Mouse (Mus musculus) left cerebral cortex, postnatal 10 days (tissue): ENCODE data around the gene Dstyk. TPM values are rescaled to one million over a fixed set of nuclear protein-coding genes. Genes with fewer than 3 reads are reported as not detected.

ENCODE experiments used
- DNase-seq, 2 experiments: peaks; one replicate each; pipeline ENCODE4 v3.0.0; 2021 to 2022; ENCODE audit warnings: low spot score in 2 of 2, mixed read lengths in 1 of 2; ENCODE audit errors: extremely low spot score in 1 of 2
- intact Hi-C: fragments of 180-260 bp; cut with DNase I; formaldehyde crosslinking; loops from one replicate; pipeline ENCODE4 v1.15.1; 2025
- total RNA-seq, 2 experiments: library from RNA; stranded (reverse); gene quantifications; 2 replicates each; pipeline ENCODE4 v1.2.3; 2021

Dstyk gene
- total RNA-seq, 2 experiments from 2014 or later: 27.2 to 28.4 TPM

DNA sequence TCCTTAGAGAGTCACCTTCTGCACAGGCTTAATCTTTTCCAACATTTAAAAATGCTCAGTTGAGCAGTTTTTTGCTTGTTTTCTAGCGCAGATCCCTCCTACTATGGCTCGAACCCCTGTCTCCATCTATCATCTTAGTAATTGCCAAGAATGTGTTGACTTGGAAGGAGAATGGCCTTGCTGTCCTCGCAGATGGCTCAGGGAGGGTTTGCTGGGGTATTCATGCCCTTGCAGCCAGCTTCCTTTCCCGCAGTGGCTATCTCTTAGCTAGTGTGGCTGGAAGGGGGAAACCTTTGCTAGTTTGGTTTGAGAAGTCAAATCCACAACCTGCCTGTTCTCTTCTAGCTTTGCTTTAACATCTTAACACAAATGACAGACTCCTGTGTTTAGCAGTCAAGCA lies 31.6 kb upstream of the Dstyk start:
- DNase-seq: no peak
- intact Hi-C loops: no loop called here

DNA sequence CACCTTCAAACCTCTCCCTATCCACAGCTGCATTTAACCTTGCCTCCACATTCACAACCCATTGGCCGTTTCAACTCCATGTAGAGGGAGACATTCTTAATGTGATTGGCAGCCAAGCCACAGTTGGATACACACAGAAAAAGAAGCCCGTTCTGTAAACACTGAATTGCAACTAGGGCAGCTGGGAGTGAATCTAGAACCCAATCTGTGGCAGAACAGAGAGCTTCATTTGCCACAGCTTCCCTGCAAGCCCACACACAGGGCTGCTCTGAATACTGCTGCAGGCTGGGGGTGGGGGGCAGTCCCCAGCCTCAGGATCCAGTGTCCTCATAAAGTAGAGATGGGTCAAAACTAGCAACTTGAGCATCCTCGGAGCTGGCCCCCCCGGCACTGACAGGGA lies 31.1 kb upstream of the Dstyk start:
- intact Hi-C loops: no loop called here
- no peak for DNase-seq

DNA sequence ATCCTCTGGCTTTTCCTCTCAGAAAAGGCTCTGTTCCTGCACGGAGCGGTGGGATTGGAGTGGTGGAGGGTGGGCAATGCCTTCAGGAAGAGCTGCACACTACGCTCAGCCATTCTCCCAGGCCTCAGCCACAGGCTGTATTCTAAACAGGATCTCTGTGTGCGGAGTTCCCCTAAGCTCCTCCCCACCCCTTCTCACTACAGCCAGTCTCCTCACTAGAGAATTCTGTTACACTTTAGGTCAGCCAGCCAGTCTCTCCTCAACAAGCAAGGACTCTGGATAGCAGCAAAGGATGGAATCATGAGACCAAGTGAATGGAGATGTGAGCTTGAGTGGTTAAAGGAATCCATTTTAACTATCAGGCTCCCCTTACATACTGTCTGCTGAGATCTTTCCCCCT lies 29.4 kb upstream of the Dstyk start:
- DNase-seq: no peak
- intact Hi-C loops: no loop called here

DNA sequence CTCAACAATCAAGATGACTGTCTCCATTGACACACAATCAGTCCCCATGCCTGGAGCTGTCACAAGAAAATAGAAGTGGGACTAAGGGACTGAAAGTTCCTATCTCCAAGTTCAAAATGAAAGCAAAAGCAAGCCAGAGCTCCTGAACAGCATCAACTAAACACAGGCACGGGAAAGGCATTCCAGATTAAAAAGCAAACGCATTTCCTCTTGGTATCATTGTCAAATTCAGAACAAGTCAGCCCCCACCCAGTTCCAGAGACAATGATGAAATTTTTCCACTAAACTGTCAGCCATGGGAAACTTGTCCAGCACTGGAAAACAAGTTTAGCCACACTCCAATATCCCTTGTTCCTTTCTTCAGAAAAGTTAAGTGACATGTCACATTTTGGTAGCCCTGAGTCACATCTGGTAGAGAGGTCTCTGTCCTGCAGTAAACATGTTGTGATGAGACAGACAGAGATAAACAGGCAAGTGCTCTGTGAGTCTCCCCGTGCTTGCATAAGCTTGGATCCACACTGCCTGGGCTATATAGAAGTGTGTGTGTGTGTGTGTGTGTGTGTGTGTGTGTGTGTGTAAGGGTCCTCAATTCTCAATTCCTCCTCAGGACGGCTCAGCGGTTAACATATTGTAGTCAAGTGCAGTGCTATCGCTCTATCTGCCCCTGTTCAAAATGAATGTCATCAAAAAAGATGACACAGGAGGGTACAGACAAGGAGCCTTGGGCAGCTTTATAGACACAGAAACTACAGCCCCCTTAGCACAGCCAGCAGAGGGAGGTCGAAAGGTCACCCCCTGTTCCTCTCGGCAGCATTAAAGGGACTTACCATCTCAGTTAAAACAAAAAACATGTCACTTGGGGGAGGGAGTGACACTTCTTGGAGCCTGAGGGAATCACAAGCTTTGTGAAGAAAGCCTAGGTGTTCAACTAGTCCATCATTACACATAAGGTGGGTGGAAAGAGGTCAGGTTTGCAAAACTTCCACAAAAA lies 28.2 kb upstream of the Dstyk start:
- no peak for DNase-seq
- intact Hi-C loops: no loop called here

DNA sequence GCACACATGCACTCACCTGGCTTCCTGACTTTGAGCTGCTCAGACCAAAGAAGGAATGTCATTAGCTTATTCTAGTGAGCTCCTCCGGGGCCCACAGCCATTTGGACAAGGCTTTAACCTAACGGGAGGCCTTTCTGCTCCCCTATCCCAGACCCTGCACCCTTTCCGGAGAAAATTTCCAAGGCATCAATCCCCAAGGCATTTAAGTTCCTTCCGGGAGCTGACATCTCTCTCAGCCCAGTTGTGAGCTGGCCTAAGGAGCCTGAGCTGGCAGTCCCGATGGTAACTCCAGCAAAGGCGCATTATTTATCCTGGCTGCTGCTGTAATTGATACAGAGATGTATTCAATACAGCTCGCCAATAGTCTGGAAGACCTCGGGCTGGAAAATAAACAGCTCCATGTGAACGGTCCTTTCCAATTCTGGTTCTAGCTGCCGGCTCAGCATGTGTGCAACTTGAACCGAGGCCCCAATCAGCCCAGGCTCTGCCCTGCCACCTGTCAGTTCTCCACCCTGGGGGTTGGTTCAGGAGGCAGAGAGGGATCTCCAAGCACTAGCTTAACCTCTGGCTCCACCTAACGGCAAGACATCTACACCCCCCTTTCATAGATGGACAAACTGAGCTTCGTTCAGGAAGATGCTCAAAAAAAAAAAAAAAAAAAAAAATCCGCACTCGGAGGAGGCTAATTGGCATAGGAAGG lies 27.3 kb upstream of the Dstyk start:
- intact Hi-C loops: loop anchor here (5.0 kb wide), 1 partner anchor 42 kb away; no protein-coding TSS in a partner anchor
- peak; percentile 57 to 60 for DNase-seq

DNA sequence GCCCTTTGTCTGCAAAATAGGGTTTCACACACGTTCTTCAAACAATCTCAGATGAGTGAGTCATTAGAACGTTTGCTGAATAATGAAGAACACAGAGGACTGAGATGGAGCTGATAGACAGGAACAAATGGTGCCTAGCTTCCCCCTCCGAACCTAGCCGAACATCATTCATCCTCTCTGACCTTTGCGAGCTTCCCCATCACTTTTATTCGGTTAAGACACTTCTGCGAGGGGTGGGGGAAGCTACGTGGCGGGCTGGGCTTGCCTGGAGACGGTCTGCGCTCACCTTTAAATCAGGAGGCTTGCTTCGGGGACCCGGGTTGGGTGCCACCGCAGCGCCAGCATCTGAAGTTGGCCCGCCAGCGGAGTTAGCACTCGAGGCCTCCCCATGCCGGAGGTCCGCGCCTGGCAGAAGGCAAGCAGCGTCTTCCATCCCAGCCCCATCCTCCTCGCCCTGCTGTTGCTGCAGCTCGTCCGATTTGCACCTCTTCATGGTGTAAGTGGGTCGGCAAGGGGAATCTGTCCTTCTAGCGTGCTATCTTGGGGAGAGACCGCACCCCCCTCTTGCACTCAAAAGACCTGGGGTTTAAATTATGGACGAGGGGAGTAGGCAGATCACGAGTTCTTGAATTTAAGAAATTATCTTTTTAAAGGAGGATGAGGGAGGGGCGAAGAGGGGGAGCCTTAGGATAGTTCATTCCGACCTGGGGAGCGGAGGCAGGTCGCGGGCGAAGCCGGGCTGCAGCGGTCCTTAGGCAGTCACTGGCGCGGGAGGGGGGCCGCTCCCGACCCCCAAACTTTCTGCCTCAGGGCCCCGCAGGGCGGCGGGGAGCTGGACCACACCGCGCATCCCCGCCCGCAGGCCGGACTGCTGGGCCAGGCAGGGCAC lies 26.4 kb upstream of the Dstyk start, which contains the start of gene Tmcc2:
Gene Tmcc2 (minus strand): TSS at position 591 of the 889 bp plus-strand sequence.
- intact Hi-C loops: loop anchor here (5.0 kb wide), 1 partner anchor 41 kb away; no protein-coding TSS in a partner anchor
- peak in 1 of 2 experiments; percentile 62 for DNase-seq

DNA sequence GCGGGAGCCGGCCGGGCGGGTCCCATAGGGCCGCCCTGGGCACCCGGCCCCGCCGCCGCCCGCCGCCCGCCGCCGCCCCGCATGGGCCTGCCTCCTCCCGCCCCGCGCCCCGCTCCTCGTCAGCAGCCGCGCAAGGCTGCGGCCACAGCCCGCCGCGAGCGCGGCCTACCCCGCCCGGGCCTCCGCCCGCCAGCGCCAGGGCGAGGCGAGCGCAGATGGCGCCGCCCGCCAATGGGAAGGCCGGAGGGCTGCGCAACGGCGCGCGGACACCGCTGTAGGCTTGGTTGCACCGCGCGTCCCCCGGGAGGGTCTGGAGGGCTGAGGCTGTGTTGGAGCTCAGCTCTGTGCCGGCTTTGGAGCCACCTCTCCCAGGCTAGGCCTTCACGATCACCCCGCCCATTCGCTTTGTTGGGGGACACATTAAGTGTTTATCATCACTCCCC lies 25.8 kb upstream of the Dstyk start:
- DNase-seq: peak; percentile 61 to 84
- intact Hi-C loops: loop anchor here (5.0 kb wide), 1 partner anchor 41 kb away; no protein-coding TSS in a partner anchor

DNA sequence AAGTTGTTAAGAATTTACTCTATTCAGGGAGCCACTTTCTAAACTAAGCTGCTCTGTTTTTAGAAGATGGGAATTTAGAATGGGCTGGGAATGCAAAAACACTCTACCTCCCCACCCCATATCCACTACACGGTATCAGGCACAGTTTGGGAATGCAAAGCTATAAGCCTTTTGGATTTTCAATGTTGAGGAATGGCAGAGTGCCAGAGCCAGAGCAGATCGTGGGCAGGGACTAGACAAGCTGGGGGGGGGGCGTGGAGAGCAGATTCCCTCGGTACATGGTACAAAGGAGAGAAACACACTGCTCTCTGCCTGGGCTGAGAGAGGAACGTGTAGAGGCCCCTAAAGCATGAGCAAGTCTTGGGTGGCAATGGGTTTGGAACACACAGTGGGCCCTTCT lies 24.5 kb upstream of the Dstyk start:
- intact Hi-C loops: loop anchor here (5.0 kb wide), 1 partner anchor 39 kb away; no protein-coding TSS in a partner anchor

DNA sequence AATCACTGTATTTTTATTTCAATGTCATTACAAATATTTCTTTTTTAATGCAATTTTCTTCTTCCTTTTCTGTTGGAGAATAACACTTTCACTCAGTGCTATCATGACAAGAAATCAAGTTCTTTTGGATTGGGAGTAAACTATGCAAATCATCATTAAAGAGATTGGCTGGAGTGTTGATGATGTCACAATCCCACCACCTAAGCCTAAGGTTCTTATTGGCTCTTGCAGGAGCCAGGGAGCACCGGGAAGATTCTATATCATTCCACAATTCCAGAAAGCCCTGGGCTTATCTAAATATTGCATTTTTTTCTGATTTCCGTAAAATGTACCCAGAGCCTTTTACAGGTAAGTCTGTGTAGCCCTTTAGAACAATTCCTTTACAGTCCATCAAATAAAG lies 20.6 kb upstream of the Dstyk start:
- DNase-seq: no peak
- intact Hi-C loops: no loop called here

More for the DNA sequence above, 24.5 kb upstream of the Dstyk start:
- DNase-seq: no peak

DNA sequence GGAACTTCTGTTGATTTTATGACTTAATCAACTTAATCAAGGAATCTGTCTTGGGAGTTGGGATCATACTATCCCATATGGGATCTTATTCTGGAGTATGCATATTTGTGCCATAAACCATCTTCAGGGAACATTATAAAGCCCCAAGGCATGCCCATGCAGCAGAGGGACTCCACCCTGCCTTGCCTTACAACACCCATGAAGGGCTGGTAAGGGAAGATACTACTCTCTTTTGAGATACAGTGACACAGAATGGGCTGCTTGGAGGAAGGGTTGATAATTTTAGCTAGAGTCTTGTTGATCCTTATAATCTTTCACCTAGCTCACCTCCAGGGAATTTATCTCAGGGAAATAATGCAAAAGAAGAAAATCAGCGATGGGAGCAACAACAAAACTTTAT lies 16.8 kb upstream of the Dstyk start:
- DNase-seq: no peak
- intact Hi-C loops: no loop called here

DNA sequence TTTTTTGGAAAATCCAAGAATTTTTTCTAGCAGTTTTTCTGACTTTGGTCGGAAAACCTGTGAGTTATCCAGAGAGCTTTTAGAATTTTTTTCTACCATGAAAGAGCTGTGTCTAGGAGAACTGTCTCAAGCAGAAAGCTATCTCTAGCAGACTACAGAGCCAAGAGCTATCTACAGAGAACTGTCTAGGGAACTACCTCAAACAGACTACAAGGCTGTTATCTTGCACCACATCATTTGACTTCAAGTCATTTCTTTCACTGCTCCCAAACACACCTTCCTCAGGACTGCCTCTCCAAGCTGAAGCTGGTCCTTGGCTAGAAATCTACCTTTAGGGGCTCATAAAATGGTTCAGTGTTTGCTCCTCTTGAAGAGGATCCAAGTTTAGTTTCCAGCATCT lies 15.5 kb upstream of the Dstyk start:
- DNase-seq: no peak
- intact Hi-C loops: no loop called here

DNA sequence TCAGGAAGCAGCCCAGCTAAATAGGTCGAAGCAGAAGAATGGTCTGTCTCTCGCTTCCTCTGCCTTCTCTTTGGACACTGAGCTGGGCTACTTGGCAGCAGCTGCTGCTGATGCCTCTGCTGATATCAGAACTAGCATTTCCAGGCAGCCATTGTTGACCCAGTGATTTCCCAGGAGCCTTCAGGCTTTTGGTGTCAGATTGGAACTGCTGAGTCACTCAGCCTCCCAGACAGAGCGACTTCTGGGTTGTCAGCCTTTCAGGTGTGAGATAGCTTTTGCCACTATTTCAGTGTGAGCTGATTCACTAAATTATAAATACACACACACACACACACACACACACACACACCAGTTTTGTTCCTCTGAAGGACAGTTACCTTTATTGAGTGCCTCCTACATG lies 6.7 kb upstream of the Dstyk start:
- intact Hi-C loops: no loop called here
- no peak for DNase-seq

DNA sequence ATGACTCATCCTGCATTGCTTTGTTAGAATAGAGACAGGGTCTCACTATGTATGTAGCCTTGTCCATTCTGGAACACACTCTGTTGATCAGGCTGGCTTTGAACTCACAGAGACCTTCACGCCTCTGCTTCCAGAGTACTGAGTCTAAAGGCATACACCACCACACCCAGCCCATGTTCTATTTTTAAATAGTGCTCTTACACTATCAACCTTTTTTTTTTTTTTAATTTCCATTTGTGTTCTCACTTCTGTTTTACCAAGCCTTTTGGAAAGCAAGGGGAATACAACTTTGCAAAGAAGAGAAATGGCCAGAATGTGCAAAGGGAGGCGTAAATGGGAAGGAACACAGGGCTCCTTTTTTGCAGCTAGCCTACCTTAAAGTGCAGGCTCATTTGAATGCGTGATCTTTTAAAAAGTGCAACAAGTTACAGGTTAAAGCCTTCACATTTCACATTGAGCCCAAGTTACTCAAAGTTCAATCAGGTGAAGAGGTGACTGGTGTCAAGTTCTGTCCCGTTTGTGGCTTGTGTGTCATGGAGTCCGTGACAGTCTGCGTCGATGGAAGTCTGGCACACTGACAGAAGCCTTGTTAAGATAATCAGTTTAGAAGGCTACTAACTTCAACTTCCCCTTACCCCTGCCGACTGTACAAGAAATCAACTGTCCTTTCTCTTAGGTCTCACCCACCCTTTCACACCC lies 962 bp upstream of the Dstyk start:
- DNase-seq: no peak
- intact Hi-C loops: no loop called here

DNA sequence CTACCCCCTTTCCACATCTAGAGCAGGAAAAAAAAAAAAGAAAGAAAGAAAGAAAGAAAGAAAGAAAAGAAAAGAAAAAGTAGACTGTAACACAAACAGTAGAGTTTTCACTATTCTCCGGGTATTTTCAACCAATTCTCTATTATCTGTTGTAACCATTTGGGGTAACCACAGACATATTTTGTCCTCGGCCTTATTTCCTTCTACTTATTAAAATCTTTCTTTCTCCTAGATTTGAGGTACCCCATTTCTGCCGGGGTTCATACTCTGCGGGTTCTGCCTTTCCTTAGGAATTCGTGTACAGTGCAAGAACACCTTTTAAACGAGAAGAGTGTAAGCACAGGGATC lies 438 bp upstream of the Dstyk start:
- DNase-seq: no peak
- intact Hi-C loops: no loop called here

DNA sequence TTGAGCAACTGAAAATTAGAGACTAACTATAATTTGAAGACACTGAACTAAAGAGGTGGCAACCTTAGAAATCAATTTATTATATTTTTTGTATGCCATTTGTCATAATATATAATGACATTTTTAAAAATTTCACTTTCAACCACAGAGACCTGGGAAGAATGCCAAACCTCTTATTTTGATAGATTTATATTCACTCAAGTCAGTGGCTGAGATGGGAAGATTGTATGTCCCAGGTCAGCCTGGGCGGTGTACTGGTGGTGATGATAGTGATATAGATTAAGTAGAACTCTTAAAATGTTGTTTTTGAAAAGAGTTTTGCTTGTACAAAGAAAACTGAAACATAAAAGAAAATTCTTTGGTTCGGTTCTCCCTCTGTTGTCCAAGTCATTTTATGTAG lies 2.9 kb downstream of the Dstyk start:
- intact Hi-C loops: no loop called here
- no peak for DNase-seq

DNA sequence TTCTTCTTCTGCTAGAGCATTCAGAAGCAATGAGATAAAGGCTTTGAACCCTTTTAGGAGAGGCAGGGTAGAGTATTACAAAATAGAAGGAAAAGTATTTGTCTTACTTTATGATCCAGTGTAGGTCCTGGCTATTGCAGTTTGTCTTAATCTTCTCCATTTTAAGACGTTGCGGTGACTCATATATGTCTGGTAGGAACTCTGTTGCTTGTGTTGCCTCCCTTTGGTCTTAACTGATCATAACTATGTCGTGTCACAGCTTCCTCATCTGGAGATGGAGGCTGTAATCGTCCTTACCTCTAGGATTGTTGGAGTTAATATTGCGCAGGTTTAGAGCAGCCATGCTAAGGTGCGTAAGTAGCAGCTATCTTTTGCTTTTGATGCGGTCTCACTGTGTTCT lies 3.3 kb downstream of the Dstyk start:
- intact Hi-C loops: no loop called here

DNA sequence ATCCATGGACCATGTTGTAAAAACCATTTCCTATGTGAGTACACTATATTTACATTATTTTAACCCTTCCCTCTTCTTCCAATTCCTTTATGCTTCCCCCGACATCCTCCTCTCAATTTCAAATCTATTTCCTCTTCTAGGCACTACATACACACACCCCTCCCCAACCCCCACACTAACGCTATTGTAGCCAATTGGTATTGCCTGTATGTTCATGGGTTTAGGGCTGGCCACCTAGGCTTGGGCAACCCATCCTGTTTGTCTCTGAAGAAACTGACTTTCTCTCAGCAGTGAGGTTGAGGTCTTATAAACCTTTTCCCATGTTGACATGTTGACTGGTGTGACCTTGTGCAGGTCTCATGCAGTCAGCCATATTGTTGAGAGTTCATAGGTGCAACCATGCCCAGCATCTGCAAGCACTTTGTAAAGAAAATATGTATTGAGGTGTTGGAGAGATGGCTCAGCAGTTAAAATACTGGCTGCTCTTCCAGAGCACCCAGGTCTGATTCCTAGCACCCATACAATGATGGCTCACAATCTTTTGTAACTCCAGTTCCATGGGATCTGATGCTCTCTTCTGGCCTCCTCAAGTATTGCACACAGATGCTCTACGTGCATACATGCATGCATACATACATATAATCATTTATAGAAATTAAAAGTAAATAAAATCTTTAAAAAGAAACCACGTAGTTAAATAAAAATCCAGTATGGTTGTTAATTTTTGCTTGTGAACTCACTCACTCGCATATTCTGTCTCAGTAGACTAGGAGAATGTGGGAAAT lies 5.7 kb downstream of the Dstyk start:
- no peak for DNase-seq
- intact Hi-C loops: no loop called here

More for the DNA sequence above, 3.3 kb downstream of the Dstyk start:
- no peak for DNase-seq
